Mouse (Mus musculus) limb, embryonic 14.5 days (tissue): ENCODE results near the gene Msantd3. TPM values are rescaled to one million over a fixed set of nuclear protein-coding genes. Genes with fewer than 3 reads are reported as not detected.

Experiments
- ATAC-seq: fragments of 200-750 bp; cut with Nextera tagmentation; 2 replicates; pipeline ENCODE4 v1.8.0; 2017; ENCODE audit warnings: low read depth, moderate number of reproducible peaks, moderate TSS enrichment; ENCODE audit not compliant: low FRiP score
- DNase-seq: peaks from one replicate; pipeline ENCODE4 v3.0.0-alpha.2; 2015; ENCODE audit warnings: low spot score
- H3K27ac ChIP-seq: fragments of 300-500 bp; sonication (generic); replicated peaks from 2 replicates; pipeline ENCODE4 v1.5.1; 2014; ENCODE audit warnings: low read depth, mild to moderate bottlenecking, low read length, moderate library complexity, mixed read lengths
- H3K27me3 ChIP-seq: fragments of 300-500 bp; sonication (generic); 2 replicates; pipeline ENCODE4 v1.6.1; 2014; ENCODE audit warnings: low read length, mixed read lengths; ENCODE audit not compliant: control insufficient read depth, insufficient read depth
- H3K36me3 ChIP-seq: fragments of 300-500 bp; sonication (generic); 2 replicates; pipeline ENCODE4 v1.6.1; 2014; ENCODE audit warnings: mild to moderate bottlenecking, low read length, moderate library complexity, mixed read lengths; ENCODE audit not compliant: control insufficient read depth, insufficient read depth
- H3K4me1 ChIP-seq: fragments of 300-500 bp; sonication (generic); 2 replicates; pipeline ENCODE4 v1.6.1; 2014; ENCODE audit warnings: antibody characterized with exemption, low read length, mixed read lengths; ENCODE audit not compliant: control insufficient read depth, insufficient read depth
- H3K4me2 ChIP-seq: fragments of 300-500 bp; sonication (generic); replicated peaks from 2 replicates; pipeline ENCODE4 v1.6.1; 2014; ENCODE audit warnings: low read depth, mild to moderate bottlenecking, low read length, moderate library complexity; ENCODE audit not compliant: severe bottlenecking
- H3K4me3 ChIP-seq: fragments of 300-500 bp; sonication (generic); replicated peaks from 2 replicates; pipeline ENCODE4 v1.5.1; 2014; ENCODE audit warnings: low read length
- H3K9ac ChIP-seq: fragments of 300-500 bp; sonication (generic); 2 replicates; pipeline ENCODE4 v1.6.1; 2014; ENCODE audit warnings: mild to moderate bottlenecking, low read depth, low read length, moderate library complexity; ENCODE audit not compliant: severe bottlenecking
- H3K9me3 ChIP-seq: fragments of 300-500 bp; sonication (generic); 2 replicates; pipeline ENCODE4 v1.6.1; 2016; ENCODE audit warnings: low read length; ENCODE audit not compliant: control insufficient read depth
- POLR2A ChIP-seq: fragments of 200-500 bp; IDR thresholded peaks from 2 replicates; pipeline ENCODE4 v1.8.0; 2012; ENCODE audit warnings: inconsistent platforms, mild to moderate bottlenecking, moderate library complexity, borderline replicate concordance; ENCODE audit not compliant: insufficient read depth, insufficient read length; ENCODE audit errors: extremely low read depth
- WGBS: fragments of 180-500 bp; shearing (Covaris S2); extraction: QIAGEN DNeasy Blood & Tissue Kit; methylation state at CpG from one replicate; pipeline ENCODE4 v1.1.7; 2014; 5-methylcytosine and 5-hydroxymethylcytosine counted together
- polyA plus RNA-seq, 2 experiments: library from polyadenylated mRNA; depleted of rRNA in 1 of 2; stranded (reverse) in 1 of 2; unstranded in 1 of 2; fragments of >200 nt; fragmentation: Nextera tagmentation in 1 of 2; extraction: Ambion mirVana in 1 of 2; gene quantifications; 2 replicates each; pipeline versions ENCODE4 v1.2.1 to v1.2.3; 2012 to 2014

Msantd3 gene
- polyA plus RNA-seq, 2 experiments: 25.4 to 35.6 TPM

- TF ChIP-seq POLR2A: no peak
- WGBS: 84% methylated on average over 9 of the region's 9 CpGs
- Histone ChIP-seq H3K27me3 (no peaks in the 10 kb centered on the region), H3K36me3 (peaks cover 5% of the 10 kb centered on the region; the same call in 1 of the 2 replicates), H3K27ac (no peak overlapping the region), H3K9ac (no peak overlapping the region), H3K4me3 (no peak overlapping the region), H3K4me2 (no peak overlapping the region), H3K9me3 (no peaks in the 10 kb centered on the region), H3K4me1 (peaks cover 7% of the 10 kb centered on the region)
- ATAC-seq (no peak), DNase-seq (no peak)
Observed at GRCm38 (mm10) chr4:48588576-48588975, 48.8 kb downstream of the Msantd3 start.

- H3K9me3 ChIP-seq: no peaks in the 10 kb centered on the region
- H3K4me2 ChIP-seq: no peak overlapping the region
- H3K27me3 ChIP-seq: no peaks in the 10 kb centered on the region
- DNase-seq (no peak), ATAC-seq (no peak)
- no peak overlapping the region for H3K4me3 ChIP-seq
- no peak overlapping the region for H3K9ac ChIP-seq
- H3K27ac ChIP-seq: no peak overlapping the region
- 87% methylated on average over 7 of the region's 7 CpGs for WGBS
- TF ChIP-seq POLR2A: no peak
- peaks cover 10% of the 10 kb centered on the region for H3K4me1 ChIP-seq
- peaks cover 5% of the 10 kb centered on the region; the same call in 1 of the 2 replicates for H3K36me3 ChIP-seq
Observed at GRCm38 (mm10) chr4:48590862-48591261, 51.1 kb downstream of the Msantd3 start.

- DNase-seq (no peak), ATAC-seq (no peak)
- peaks cover 5% of the 10 kb centered on the region; the same call in 1 of the 2 replicates for H3K36me3 ChIP-seq
- H3K9ac ChIP-seq: no peak overlapping the region
- H3K27me3 ChIP-seq: no peaks in the 10 kb centered on the region
- 93% methylated on average over 3 of the region's 3 CpGs for WGBS
- H3K4me1 ChIP-seq: peaks cover 6% of the 10 kb centered on the region
- no peak overlapping the region for H3K4me2 ChIP-seq
- H3K27ac ChIP-seq: no peak overlapping the region
- no peak overlapping the region for H3K4me3 ChIP-seq
- no peaks in the 10 kb centered on the region for H3K9me3 ChIP-seq
- no peak for TF ChIP-seq POLR2A
Observed at GRCm38 (mm10) chr4:48591390-48591789, 51.7 kb downstream of the Msantd3 start.

- no peak for ATAC-seq
- no peak for DNase-seq
- Histone ChIP-seq H3K4me1 (peaks cover 3% of the 10 kb centered on the region; the same call in 1 of the 2 replicates), H3K27ac (no peak overlapping the region), H3K36me3 (peaks cover 5% of the 10 kb centered on the region; the same call in 1 of the 2 replicates), H3K9ac (no peak overlapping the region), H3K4me2 (no peak overlapping the region), H3K27me3 (no peaks in the 10 kb centered on the region), H3K4me3 (no peak overlapping the region), H3K9me3 (no peaks in the 10 kb centered on the region)
- WGBS: 64% methylated on average over 5 of the region's 5 CpGs
- TF ChIP-seq POLR2A: no peak
Observed at GRCm38 (mm10) chr4:48592328-48592727, 52.6 kb downstream of the Msantd3 start.

GRCm38 (mm10) chr4:48592844-48593243 is 53.1 kb downstream of the Msantd3 start:
- no peak for TF ChIP-seq POLR2A
- Histone ChIP-seq H3K9me3 (no peaks in the 10 kb centered on the region), H3K27me3 (no peaks in the 10 kb centered on the region), H3K36me3 (peaks cover 5% of the 10 kb centered on the region; the same call in 1 of the 2 replicates), H3K4me3 (no peak overlapping the region), H3K9ac (no peak overlapping the region), H3K27ac (no peak overlapping the region), H3K4me1 (peaks cover 3% of the 10 kb centered on the region; the same call in 1 of the 2 replicates), H3K4me2 (no peak overlapping the region)
- 93% methylated on average over 7 of the region's 7 CpGs for WGBS
- ATAC-seq (no peak), DNase-seq (no peak)
